In genomic region chr9:65629767-65630630, GRCm38 (mm10) we compare ENCODE assay signal across 8 mouse cellular contexts. TPM values are rescaled to one million over a fixed set of nuclear protein-coding genes. Genes with fewer than 3 reads are reported as not detected.
A peak's percentile ranks its signal among the peaks of the same experiment; 100 is the strongest.
DNase-seq lines count a peak whose midpoint lies in the region; ATAC-seq and TF ChIP-seq lines count a peak whose summit lies in the region.

No protein-coding gene starts in this region.

- peak overlapping the region; percentile 73 for H3K4me3 ChIP-seq in embryonic facial prominence, embryonic 11.5 days (ENCODE audit: low read depth, low read length)
- peak overlapping the region; percentile 68 for H3K4me3 ChIP-seq in heart, embryonic 13.5 days
- H3K4me3 ChIP-seq in kidney, embryonic 16.5 days (ENCODE audit: low read length) = peak overlapping the region; percentile 65
- peak overlapping the region; percentile 72 for H3K4me3 ChIP-seq in spleen, adult 2 months (ENCODE audit: extremely low read depth, insufficient read depth, insufficient read length)

- TF ChIP-seq POLR2A in spleen, adult 2 months (IDR thresholded peaks at IDR 0.05; ENCODE audit: low read depth, low read length) = no peak

- peaks cover 17% of the 10 kb centered on the region; the same call in 1 of the 2 replicates for H3K27me3 ChIP-seq in embryonic facial prominence, embryonic 11.5 days (ENCODE audit: control insufficient read depth, insufficient read depth, low read length)
- H3K27me3 ChIP-seq in heart, embryonic 13.5 days (replicated peaks) = peaks cover 9% of the 10 kb centered on the region
- H3K27me3 ChIP-seq in kidney, embryonic 16.5 days (ENCODE audit: insufficient read depth, low read length) = peaks cover 14% of the 10 kb centered on the region
- peaks cover 25% of the 10 kb centered on the region for H3K27me3 ChIP-seq in spleen, adult 2 months (ENCODE audit: control insufficient read depth, insufficient read depth, low read length)

- under 1% methylated on average over 68 of the region's 83 CpGs for WGBS in embryonic facial prominence, embryonic 11.5 days
- WGBS in heart, embryonic 13.5 days = under 1% methylated on average over 50 of the region's 83 CpGs
- WGBS in kidney, embryonic 16.5 days = 0% methylated on average over 41 of the region's 83 CpGs
- WGBS in spleen, adult 2 months = under 1% methylated on average over 53 of the region's 83 CpGs

- ATAC-seq in embryonic facial prominence, embryonic 11.5 days (replicated peaks; ENCODE audit: insufficient number of reproducible peaks, low FRiP score, low TSS enrichment, low read depth) = peak; percentile 89
- ATAC-seq in heart, embryonic 13.5 days (ENCODE audit: extremely low read depth, insufficient number of reproducible peaks, low FRiP score, low TSS enrichment) = peak; percentile 82; the same call in 1 of the 2 replicates
- peak; percentile 93 for ATAC-seq in kidney, embryonic 16.5 days (ENCODE audit: low FRiP score, low TSS enrichment)
- no peak for ATAC-seq in cerebellum, adult (ENCODE audit: insufficient number of reproducible peaks, low FRiP score, low TSS enrichment)

- peak; percentile 14 to 24 for DNase-seq in layer of hippocampus, postnatal 10 days (ENCODE audit: low spot score in 2 of 2)
- DNase-seq in layer of hippocampus, adult 9-10 months (ENCODE audit: low spot score) = no peak
- DNase-seq in embryonic facial prominence, embryonic 11.5 days (ENCODE audit: low spot score) = peak; percentile 74
- peak; percentile 62 for DNase-seq in lung, postnatal 36 days
- peak in 1 of 2 experiments; percentile 16 for DNase-seq in spleen, adult 2 months (ENCODE audit: low read depth in 1 of 2, low spot score in 2 of 2)

- H3K36me3 ChIP-seq in embryonic facial prominence, embryonic 11.5 days (replicated peaks; ENCODE audit: control insufficient read depth, insufficient read depth, low read depth, low read length) = no peaks in the 10 kb centered on the region
- no peaks in the 10 kb centered on the region for H3K36me3 ChIP-seq in heart, embryonic 13.5 days
- H3K36me3 ChIP-seq in kidney, embryonic 16.5 days (ENCODE audit: insufficient read depth, low read length) = no peaks in the 10 kb centered on the region
- H3K36me3 ChIP-seq in spleen, adult 2 months (ENCODE audit: control insufficient read depth, insufficient read depth, low read length) = no peaks in the 10 kb centered on the region

- H3K9me3 ChIP-seq in embryonic facial prominence, embryonic 11.5 days (replicated peaks; ENCODE audit: control insufficient read depth, low read length) = no peaks in the 10 kb centered on the region
- H3K9me3 ChIP-seq in heart, embryonic 13.5 days = no peaks in the 10 kb centered on the region
- H3K9me3 ChIP-seq in kidney, embryonic 16.5 days (ENCODE audit: low read length) = no peaks in the 10 kb centered on the region

- peak overlapping the region; percentile 72 for H3K9ac ChIP-seq in embryonic facial prominence, embryonic 11.5 days (replicated peaks; ENCODE audit: low read length)
- peak overlapping the region; percentile 91 for H3K9ac ChIP-seq in heart, embryonic 13.5 days
- H3K9ac ChIP-seq in kidney, embryonic 16.5 days (replicated peaks; ENCODE audit: low read length) = peak overlapping the region; percentile 82

- peaks cover 2% of the 10 kb centered on the region; the same call in 1 of the 2 replicates for H3K4me1 ChIP-seq in embryonic facial prominence, embryonic 11.5 days (ENCODE audit: control insufficient read depth, insufficient read depth, low read length)
- H3K4me1 ChIP-seq in heart, embryonic 13.5 days = peaks cover 33% of the 10 kb centered on the region
- H3K4me1 ChIP-seq in kidney, embryonic 16.5 days (ENCODE audit: insufficient read depth, low read length) = peaks cover 12% of the 10 kb centered on the region; the same call in 1 of the 2 replicates
- peaks cover 3% of the 10 kb centered on the region; the same call in 1 of the 2 replicates for H3K4me1 ChIP-seq in spleen, adult 2 months (ENCODE audit: control insufficient read depth, insufficient read depth, insufficient read length)

- H3K4me2 ChIP-seq in embryonic facial prominence, embryonic 11.5 days (ENCODE audit: low read depth, low read length) = peak overlapping the region; percentile 99
- peak overlapping the region; percentile 91 for H3K4me2 ChIP-seq in heart, embryonic 13.5 days
- peak overlapping the region; percentile 99 for H3K4me2 ChIP-seq in kidney, embryonic 16.5 days (replicated peaks; ENCODE audit: low read depth, low read length)

- TF ChIP-seq CTCF in spleen, adult 2 months (IDR thresholded peaks at IDR 0.05; ENCODE audit: extremely low read depth, insufficient read depth, insufficient read length, insufficient replicate concordance) = no peak

- H3K27ac ChIP-seq in embryonic facial prominence, embryonic 11.5 days (replicated peaks; ENCODE audit: low read depth, low read length) = no peak overlapping the region
- H3K27ac ChIP-seq in heart, embryonic 13.5 days (replicated peaks) = peak overlapping the region; percentile 94
- H3K27ac ChIP-seq in kidney, embryonic 16.5 days (ENCODE audit: low read length) = peak overlapping the region; percentile 81
- no peak overlapping the region for H3K27ac ChIP-seq in spleen, adult 2 months (ENCODE audit: insufficient read depth, low read length)

RNA-seq across cellular contexts. Expression of gene Rbpms2, which starts 0.6 kb away (rescaled TPM):
- 1 to 10 TPM; 1.9 to 2.4 TPM for total RNA-seq in layer of hippocampus, postnatal 10 days (2021)
- 20.4 and 25.8 TPM in 2 replicates for polyA plus RNA-seq in embryonic facial prominence, embryonic 11.5 days (2014; fragmentation: Nextera tagmentation; extraction: Ambion mirVana)
- 106 and 109 TPM in 2 replicates for polyA plus RNA-seq in heart, embryonic 13.5 days (2015; fragmentation: Nextera tagmentation; extraction: Ambion mirVana)
- polyA plus RNA-seq in kidney, embryonic 16.5 days (2015; fragmentation: Nextera tagmentation; extraction: Ambion mirVana) = 34.4 and 36.3 TPM in 2 replicates
- polyA plus RNA-seq in spleen, adult 2 months (2012; rRNA removed) = 13.9 and 17.9 TPM in 2 replicates

RNA-seq across cellular contexts. Expression of gene Oaz2, which starts 37.8 kb away (rescaled TPM):
- 100 to 1,000 TPM; 202 to 214 TPM for total RNA-seq in layer of hippocampus, postnatal 10 days (2021)
- polyA plus RNA-seq in embryonic facial prominence, embryonic 11.5 days (2014; fragmentation: Nextera tagmentation; extraction: Ambion mirVana) = 213 and 232 TPM in 2 replicates
- 249 and 267 TPM in 2 replicates for polyA plus RNA-seq in heart, embryonic 13.5 days (2015; fragmentation: Nextera tagmentation; extraction: Ambion mirVana)
- 317 and 362 TPM in 2 replicates for polyA plus RNA-seq in kidney, embryonic 16.5 days (2015; fragmentation: Nextera tagmentation; extraction: Ambion mirVana)
- 48.0 and 54.2 TPM in 2 replicates for polyA plus RNA-seq in spleen, adult 2 months (2012; rRNA removed)

RNA-seq across cellular contexts. Expression of gene Pif1, which starts 43.0 kb away (rescaled TPM):
- total RNA-seq in layer of hippocampus, postnatal 10 days (2021) = 1 to 10 TPM; 1.1 to 1.4 TPM
- polyA plus RNA-seq in embryonic facial prominence, embryonic 11.5 days (2014; fragmentation: Nextera tagmentation; extraction: Ambion mirVana) = 9.7 and 10.4 TPM in 2 replicates
- polyA plus RNA-seq in heart, embryonic 13.5 days (2015; fragmentation: Nextera tagmentation; extraction: Ambion mirVana) = 10.3 and 11.8 TPM in 2 replicates
- 15.5 and 16.9 TPM in 2 replicates for polyA plus RNA-seq in kidney, embryonic 16.5 days (2015; fragmentation: Nextera tagmentation; extraction: Ambion mirVana)
- polyA plus RNA-seq in spleen, adult 2 months (2012; rRNA removed) = 4.3 and 6.4 TPM in 2 replicates

RNA-seq across cellular contexts. Expression of gene Plekho2, which starts 50.2 kb away (rescaled TPM):
- total RNA-seq in layer of hippocampus, postnatal 10 days (2021) = 1 to 10 TPM; 5.6 to 8.4 TPM
- 10.6 and 11.2 TPM in 2 replicates for polyA plus RNA-seq in embryonic facial prominence, embryonic 11.5 days (2014; fragmentation: Nextera tagmentation; extraction: Ambion mirVana)
- 10.7 and 11.9 TPM in 2 replicates for polyA plus RNA-seq in heart, embryonic 13.5 days (2015; fragmentation: Nextera tagmentation; extraction: Ambion mirVana)
- 18.7 and 19.4 TPM in 2 replicates for polyA plus RNA-seq in kidney, embryonic 16.5 days (2015; fragmentation: Nextera tagmentation; extraction: Ambion mirVana)
- polyA plus RNA-seq in spleen, adult 2 months (2012; rRNA removed) = 55.8 and 61.8 TPM in 2 replicates

Comparison
In these comparisons a context has a peak if more than half of its experiments do, and no peak if none do; other contexts are left out.
1. H3K27ac ChIP-seq: peak in heart, embryonic 13.5 days (single experiment) and kidney, embryonic 16.5 days (single experiment); none in embryonic facial prominence, embryonic 11.5 days (single experiment) and spleen, adult 2 months (single experiment).
2. Peak in every context shown above with its lines, with median percentiles within 50 percentile points of each other: H3K4me2 ChIP-seq, H3K4me3 ChIP-seq and H3K9ac ChIP-seq.